Mouse (Mus musculus) Muller cell, postnatal 12 days (primary cell): Measurements from ENCODE around the gene Gm3625.
"Not testable (repeated sequence)": the region's sequence is repeated elsewhere in the genome, so short reads cannot be mapped to it uniquely, and the experiment has no call there.

Experiments used
- DNase-seq: peaks from one replicate; pipeline ENCODE4 v3.0.0-alpha.2; 2015; ENCODE audit errors: inconsistent ontology term

Gene Gm3625

GRCm38 (mm10) chr12:4555451-4555850 lies 37.3 kb downstream of the Gm3625 start:
- DNase-seq, result no peak

GRCm38 (mm10) chr12:4553704-4554103 lies 39.0 kb downstream of the Gm3625 start:
- not testable (repeated sequence) for DNase-seq

DNA sequence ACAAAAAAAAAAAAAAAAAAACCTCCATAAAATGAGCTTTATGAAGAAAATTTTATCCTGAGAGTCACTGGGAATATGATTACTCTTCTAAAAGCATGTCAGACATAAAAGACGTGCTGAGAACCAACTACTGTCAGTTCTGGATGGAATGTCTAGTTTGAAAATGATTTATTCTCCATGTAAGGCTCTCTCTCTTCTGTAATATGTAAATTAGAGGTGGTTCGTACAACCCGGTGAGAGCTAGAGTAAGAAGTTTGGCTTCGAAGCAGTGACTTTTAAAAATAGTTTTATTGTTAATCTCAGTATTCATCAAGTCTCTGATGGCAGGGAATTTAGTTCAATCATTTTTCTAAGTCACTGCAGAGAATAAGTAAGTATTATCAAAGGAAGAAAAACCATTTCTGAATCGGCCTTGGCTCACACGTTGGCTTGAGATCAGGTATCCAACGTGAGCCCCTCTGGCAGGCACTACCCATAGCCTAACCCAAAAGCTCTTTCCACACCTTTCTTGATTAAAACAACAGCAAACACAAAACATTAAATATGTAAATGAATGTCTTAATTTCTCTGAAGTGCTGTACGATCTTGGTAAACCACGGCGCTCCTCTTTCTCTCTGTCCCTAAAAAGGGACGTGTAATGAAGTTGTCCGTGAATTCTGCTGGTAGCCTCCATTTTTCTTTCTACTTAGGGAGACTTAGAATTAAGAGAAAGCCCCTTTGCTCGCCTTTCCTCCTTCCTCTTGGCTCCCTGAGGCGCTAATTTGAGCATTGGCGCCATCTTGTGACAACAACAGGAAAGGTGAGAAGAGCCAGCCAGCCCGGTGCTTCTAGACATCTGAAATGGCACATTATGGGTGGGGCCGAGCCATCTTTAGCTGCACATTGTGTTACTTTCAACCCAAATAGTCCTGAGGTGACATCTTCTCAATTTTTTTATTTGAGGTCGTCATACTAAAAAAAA lies 44.4 kb downstream of the Gm3625 start:
- peak; percentile 77 for DNase-seq

GRCm38 (mm10) chr12:4547557-4547956 lies 45.2 kb downstream of the Gm3625 start:
- DNase-seq, result no peak

- no peak for DNase-seq
Observed at GRCm38 (mm10) chr12:4546491-4546890, 46.2 kb downstream of the Gm3625 start.

DNA sequence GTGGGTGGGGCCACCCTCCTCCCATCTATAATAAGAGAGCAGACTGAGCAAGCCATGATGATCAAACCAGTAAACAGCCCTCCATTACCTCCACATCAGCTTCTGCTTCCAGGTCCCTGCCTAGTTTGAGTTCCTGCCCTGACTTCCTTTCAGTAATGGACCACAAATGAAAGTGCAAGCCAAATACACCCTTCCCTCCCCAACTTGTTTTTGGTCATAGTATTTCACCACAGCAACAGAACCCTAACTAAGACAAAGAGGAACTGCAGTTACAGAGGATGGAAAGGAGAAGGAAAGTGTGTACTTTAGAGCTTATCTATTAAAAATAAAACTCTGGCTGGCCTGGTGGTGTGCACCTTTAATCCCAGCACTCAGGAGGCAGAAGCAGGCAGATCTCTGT lies 47.3 kb downstream of the Gm3625 start:
- DNase-seq, result no peak

GRCm38 (mm10) chr12:4544400-4544919 lies 48.3 kb downstream of the Gm3625 start:
- no peak for DNase-seq
